Mouse (Mus musculus) cerebellum, postnatal 4 days (tissue): ENCODE results near the gene Gsx1.

Experiments used
- DNase-seq, 2 experiments: peaks; one replicate each; pipeline ENCODE4 v3.0.0; 2022; ENCODE audit warnings: low spot score in 2 of 2, mixed read lengths in 1 of 2

Gene Gsx1

DNA sequence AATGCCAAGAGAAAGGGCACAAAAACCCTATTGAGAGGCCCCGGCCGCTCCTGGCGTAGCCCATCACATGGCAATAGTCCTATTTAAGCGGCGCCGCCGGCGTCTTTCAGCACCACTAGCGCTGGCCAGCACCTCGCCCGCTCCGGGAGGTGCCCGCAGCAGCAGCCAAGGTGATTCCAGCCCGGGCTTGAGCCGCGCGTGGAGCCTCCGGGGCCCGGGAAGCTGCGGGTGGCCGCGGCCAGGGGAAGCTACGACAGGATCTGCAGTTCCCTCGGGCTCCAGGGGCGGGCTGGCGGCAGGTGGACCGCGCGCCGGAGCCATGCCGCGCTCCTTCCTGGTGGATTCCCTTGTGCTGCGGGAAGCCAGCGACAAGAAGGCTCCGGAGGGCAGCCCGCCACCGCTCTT is at the start of gene Gsx1:
Gene Gsx1, plus strand, starts transcription at position 126 of the 405 bp plus-strand sequence.
- DNase-seq = peak; percentile 39 to 52

DNA sequence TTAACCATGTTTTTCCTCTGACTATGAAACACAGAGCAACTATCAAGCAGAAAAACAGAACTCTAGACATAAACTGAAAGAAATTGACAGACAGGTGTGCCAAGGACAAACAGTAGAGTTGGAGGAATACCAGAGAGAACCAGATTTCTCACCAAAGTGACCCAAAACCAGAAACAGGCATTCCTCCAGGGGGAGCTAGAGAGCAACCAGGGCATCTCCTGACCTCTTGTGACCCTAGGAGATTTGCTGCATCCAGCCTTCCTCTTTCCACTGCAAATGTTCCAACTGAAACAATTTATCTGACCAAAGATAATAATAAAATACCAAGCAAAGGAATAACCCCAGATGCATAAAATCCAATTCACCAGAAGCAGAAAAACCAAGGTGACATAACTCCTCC is 41.2 kb upstream of the Gsx1 start:
- DNase-seq = no peak

DNA sequence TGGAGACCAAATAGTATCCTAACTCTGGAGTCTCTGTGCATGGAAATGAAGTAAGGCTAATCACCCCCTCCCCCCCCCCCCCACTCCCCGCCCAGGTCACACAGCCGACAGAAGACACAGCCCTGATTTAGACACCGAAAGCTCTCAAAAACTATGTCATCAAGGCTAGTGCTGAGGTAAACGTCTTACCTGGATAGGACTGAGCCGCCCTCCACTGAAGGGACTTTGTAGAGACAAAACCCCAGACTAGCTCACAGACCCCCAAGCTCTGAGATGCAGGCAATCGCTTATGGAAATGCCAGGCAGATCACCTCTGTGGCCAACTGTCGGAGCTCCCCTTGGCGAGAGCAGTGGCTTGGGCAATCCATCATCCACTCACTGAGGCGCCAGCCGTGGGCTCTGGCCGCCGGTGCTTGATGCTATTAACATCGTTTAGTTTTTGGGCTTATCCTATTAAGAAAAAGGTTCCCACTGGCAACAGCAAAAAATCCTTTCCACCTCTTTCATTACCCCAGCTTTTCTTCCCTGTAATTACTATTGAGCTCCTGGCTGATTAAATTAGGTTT is 33.6 kb upstream of the Gsx1 start:
- DNase-seq = peak in 1 of 2 experiments; percentile 8

DNA sequence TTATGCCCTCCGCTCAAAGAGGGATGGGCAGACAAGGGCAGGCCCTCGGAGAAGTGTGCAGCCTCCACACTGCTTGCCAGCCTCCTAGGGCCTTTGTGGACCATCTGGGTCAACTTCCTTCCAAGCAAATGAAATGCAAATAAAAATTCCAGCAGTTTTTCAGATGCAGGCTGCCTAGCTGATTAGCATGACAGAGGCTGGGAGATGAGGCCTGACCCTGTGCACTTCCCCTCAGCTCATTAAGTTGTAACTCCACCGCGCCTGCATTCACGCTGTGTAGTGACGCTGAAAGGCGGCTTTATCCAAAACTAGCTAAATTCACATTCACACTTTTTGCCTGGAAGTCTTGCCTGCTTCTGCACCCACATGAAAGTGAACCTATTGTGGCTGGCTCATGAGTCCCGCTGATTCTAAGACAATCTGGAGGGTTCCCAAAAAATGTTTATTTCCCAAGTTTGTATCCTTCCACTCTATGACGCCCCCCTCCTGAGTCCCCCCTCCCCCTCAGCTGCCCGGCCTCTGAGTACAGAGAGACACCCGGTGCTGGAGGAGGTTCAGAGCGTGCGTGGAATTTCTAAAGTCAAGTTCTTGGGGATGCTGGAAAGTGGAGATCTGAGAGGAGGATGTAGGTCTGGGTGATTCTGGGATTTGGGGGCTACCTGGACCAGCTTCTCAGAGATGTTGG is 32.9 kb upstream of the Gsx1 start:
- peak in 1 of 2 experiments; percentile 16 for DNase-seq

DNA sequence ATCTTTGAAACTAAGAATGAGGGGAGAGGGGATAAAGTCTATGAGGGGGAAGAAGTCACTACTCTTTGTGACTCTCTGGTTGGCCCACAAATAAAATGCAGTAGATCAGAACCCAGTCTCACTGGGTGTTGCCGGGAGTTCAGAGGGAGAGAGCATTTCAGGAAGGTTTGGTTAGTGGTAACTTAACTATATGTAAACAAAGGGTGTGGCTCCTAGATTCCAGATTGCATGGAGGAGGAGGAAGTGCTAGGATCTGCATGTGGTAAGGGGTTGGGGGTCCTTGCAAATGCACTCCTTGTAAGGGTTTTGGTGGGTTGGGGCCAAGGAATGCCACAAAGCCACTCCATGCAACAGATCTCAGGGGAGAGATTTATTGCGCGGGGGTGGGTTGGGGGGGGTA is 32.1 kb upstream of the Gsx1 start:
- no peak for DNase-seq

DNA sequence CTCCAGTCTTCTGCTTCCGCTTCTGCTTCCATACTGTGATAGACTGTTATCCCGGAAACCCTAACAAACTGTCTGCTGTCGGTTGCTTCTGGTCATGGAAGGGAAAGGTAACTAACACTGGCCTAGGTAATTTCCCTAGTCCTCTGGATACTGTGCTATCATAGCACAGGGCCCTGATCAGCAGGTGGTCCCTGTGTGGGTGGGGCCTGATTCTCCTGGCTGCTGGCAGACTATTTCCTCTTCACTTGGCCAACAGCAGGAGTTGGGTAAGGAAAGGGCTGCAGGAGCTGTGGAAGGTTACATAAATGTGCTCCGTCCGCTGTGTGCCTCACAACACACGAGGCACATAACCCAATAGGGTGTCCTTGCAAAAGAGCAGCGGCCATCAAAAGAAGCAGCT is 31.1 kb upstream of the Gsx1 start:
- DNase-seq = no peak

DNA sequence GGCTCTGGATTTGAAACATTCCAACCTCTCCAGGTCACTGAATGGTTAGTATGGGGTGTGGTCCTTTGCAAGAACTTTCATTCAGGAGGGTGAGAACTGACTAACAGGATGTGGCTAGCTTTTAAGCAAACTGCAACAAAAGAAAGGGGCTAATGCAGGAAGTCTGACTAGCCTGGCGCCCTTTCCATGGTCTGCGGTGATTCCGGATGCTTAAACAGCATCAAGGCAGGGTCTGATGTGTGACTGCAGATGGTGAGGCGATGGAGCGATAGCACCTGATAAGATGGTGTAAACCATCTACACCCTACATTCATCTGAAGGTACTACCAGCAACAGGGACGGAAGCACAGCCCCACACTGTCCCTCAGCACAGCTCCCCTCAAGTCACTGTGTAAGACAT is 29.2 kb upstream of the Gsx1 start:
- no peak for DNase-seq

DNA sequence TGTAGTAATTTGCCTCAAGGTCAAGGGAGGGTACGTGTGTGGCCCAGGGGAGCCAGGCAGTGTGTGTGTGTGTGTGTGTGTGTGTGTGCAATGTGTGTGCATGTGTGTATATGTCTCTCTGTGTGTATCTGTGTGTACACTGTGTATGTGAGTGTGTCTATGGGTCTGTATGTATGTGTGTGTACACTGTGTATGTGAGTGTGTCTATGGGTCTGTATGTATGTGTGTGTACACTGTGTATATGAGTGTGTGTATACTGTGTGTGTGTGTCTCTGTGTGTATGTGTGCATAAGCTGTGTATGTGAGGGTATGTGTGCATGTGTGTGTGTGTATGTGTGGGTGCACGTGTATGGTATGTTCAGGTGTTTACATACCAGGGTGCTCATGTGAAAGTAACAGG is 28.7 kb upstream of the Gsx1 start:
- DNase-seq = no peak

DNA sequence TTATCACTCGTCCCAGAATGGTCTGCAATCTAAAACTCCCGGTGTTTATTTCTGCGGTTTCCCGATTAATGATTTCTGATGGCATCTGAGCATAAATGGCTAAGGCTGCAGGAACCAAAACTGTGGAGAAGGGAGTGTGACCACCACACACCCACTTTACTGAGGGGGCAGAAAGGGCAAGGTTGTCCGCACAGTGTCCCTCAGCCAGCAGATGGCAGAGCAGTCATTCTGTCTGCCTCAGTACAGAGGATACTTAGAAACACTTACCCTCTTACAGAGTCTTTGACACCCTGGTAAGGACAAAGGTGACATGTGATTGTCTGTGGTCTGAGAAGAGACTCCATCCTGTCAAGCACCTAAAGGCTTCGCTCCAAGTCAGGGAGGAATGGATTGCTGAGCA is 23.4 kb upstream of the Gsx1 start:
- no peak for DNase-seq

DNA sequence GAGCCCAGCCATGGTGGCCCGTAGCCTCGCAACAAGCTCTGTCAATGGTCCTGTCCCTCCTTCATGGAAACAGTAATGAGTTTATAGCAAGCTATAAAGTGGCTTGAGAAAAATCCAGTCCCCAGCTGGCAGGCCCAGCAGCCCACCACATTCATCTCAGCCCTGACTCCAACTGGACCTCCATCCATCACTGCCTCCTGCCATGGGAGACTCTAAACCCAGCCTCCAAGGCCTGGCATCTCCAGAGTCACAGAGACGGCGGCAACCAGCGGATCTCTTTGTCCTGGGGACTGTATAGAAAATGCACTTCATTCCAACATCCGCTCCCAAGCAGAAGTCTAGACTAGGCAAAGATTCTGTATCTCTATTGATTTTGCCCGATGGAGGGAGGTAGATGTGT is 18.4 kb upstream of the Gsx1 start:
- no peak for DNase-seq

DNA sequence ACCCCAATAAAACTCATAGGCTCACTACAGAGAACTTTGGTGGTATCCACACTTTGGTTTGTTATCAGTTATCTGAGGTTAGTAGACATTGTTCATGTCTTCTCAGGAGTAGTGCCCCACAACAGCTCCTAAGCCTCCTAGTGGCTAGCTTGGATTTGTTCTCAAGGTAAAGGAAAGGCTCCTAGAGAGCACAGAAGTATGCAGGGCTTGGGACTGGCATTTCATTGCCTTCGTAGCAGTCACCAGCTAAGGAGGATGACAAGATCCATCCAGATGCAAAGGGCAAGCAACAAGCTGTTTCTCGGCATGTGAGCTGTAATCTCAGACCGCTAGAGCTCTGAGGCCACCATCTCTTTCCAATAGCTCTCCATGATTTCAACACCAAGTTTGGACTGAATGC is 14.4 kb upstream of the Gsx1 start:
- DNase-seq = no peak

DNA sequence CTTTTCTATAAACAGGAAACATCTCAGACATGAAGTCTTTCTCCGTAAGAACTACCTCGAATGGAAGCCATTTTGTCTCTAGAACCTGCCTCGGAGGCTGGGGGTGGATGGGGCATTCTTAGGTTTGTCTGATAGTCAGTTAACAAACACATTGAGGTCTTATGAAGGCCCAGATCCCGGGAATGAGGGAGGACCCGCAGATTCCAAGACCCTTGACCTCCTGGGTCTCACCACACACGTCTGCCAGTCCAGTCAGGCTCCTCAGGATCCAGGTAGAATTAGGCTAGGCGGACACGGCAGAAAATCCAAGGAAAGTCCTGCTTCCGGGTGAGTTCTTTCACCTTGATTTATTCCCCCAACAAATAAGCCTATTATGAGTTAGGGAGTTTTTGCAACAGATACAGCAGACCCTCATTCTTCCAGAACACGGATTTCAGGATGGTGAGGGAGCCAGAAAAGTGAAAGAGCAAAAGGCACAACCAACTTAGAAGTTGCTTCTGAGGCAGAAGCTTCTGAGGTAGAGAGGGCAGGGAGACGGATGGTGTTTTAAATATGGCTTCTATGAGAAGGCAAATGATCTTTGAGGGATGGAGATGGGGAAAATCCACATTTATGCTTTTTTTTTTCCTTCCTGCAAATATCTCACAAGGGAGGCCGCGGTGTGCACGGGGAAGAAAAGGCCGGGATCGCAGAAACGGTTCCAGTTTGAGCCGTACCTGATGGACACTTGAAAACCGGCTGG is 3.2 kb upstream of the Gsx1 start:
- no peak for DNase-seq

DNA sequence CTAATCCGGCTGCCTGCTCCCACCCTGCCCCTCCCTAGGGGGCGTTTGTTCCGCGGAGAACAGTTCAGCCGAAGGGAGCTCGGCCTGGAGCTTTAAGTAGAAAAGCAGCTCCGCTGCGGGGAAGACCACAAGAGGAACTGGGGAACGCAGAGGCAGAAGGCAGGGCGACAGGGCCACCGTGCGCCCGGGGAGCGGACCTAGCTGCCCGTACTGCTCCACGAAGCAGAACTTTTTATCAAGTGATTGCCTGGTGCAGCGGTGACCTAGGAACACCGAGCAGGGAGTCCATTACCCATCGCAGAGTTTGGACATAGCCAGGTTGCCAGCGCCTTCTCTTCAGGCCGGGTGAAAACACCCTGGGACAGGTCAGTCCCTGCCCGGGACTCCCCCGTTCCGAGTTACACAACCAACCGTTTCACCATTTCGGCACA is 2.5 kb upstream of the Gsx1 start:
- DNase-seq = peak in 1 of 2 experiments; percentile 16

DNA sequence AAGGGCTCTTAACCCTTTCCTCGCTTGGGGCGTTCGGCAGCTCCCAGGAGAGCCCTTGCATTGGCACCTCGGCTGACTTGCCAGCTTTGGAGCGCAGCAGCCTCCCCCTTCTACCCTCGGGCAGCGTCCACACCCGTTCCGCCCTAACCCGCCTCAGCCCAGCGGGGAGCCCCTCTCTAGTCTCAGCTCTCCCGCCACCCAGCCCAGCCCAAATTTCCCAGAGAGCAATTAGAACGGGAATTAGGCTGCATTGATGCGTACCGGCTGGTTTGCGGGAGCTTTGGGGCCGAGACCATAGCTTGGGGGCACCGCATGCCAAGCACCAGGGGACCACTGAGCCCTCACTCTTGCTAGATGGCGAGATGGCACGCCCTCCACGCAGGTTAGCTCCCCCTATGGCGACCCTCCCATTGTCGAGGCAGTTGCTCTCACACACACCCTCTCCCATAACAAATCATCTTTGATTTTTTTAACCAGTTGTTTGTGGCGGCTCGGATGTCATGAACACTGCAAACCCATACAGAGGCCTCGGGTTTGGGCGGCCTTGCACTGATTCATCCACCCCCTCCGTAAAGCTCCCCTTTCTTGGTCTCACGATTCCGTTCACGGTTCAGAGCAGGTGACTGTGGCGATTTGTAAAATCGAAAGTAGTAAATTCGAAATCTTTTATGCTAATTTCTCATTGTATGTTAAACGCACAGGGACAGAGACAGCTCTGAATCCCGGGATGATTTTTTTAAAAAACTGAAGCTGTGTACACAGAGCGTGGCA is 1.5 kb upstream of the Gsx1 start:
- peak in 1 of 2 experiments; percentile 34 for DNase-seq

DNA sequence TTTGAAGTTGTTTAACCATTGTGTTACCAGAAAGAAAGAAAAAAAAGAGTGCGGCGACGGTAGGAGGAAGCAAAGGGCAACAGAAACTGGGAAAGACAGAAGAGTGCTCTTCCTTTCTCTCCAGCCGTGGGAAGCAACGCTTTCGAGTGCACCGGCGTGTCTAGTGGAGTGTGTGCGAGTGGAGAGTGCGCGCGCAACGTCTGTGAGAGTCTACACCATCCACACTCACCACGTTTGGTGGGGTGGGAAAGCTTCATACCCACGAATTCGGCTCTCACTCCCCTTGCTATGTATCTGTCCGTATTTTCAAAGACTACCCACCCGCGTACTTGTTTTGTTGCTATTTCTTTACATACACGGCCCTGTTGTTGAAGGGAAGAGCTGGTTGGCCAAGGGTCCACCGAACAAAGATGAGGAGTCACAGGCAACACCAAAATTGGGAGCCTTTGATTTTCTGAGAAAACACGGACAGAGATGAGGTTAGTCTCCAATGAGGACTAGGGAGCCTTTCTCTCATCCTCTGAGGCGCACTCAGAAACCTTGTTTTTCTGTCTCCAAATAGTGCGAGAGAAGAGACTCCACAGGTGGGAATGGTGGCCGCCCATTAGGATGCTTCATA is 835 bp upstream of the Gsx1 start:
- DNase-seq = no peak

DNA sequence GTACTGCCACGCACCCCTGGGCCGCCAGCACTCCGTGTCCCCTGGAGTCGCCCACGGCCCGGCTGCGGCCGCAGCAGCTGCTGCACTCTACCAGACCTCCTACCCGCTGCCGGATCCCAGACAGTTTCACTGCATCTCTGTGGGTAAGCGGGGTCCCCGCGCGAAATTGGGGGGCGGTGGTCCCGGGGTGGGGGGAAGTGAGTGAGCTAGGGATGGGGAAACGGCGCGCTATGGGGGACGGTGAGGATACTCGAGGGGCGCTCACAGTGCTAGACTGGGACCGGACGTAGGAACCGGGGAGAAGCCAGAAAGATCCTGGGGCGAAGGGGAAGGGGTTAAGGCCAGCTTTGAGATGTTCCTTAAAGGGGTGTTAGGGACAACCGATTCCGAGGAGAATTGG is 660 bp downstream of the Gsx1 start:
- DNase-seq = no peak

DNA sequence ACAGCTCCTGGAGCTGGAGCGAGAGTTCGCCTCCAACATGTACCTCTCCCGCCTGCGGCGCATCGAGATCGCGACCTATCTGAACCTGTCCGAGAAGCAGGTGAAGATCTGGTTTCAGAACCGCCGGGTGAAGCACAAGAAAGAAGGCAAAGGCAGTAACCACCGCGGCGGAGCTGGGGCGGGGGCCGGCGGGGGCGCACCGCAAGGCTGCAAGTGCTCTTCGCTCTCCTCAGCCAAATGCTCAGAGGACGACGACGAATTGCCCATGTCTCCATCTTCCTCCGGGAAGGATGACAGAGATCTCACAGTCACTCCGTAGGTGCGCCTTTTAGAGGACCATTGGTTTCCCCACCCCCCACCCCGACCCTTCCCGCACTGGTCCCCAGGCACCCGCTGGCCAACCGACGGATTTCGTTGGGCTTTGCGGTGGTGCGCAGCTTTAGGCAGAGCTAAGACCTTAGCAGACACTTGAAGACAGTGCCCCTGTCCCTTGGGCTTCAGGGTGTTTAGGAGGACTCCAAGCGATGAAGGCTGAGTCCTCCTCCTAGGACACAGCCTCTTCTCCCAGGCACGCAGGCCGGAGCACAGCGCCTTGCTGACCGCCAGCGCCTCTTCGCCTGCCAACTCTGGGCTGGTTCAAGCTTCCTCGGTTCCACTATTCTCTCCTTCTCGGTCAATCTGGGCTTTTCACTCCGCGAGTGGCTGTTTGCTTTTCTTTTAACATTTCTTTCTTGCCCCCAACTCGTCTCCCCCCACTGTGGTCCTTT is 1.5 kb downstream of the Gsx1 start:
- no peak for DNase-seq

DNA sequence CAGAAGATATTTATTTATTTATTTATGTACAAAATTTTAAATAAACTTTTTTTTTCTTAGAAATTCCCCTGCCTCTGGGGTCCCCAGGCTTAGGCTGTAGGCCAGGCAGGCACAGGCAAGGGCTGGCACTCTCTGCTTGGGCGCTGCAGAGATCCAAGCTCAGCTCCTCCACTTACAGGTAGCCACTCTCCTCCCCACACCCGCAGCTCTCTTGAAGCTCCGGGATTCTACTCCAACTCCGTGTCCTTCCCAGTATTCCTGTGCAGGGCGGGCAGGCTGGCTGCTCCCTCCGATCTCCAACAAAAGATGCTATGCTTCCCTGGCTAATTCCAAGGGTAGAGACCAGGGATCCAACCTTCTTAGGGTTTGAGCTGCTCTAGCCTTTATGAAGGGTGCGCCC is 2.4 kb downstream of the Gsx1 start:
- DNase-seq = no peak

DNA sequence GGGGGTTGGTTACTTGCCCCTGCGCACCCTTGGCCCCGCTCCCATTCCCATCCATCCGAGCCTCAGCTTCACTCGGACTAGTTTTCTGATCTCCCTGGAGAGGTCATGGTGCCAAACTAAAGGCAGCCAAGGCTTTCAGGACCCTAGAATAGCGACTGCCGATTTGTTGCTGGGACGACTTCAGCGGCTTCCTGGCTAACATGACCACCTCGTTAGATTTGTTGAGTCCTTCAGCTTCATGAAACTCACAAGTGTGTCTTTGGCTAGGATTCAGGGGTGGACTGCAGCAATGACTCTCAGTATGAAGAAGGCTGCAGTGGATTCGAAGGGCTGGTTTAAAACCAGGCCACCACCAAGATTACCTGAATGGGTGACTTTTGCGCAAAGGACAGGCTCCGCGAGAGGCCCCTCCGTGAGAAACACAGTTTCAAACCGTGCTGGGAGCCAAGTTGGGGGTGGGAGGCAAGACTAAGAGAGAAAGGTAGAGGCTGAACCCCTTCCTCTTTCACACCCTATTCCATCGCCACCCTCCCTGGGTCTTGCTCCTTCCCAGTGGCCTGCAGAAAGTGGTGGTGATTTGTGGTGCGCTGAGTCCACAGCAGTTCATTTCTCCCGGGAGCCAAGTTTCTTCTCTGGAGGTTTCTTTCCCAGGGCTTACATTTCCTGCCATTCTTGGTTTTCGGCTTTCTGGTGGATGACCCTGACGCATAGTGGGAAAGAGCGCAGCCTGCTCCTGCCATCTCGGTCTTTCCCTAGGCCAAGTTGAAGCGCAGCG is 3.5 kb downstream of the Gsx1 start:
- DNase-seq = no peak

DNA sequence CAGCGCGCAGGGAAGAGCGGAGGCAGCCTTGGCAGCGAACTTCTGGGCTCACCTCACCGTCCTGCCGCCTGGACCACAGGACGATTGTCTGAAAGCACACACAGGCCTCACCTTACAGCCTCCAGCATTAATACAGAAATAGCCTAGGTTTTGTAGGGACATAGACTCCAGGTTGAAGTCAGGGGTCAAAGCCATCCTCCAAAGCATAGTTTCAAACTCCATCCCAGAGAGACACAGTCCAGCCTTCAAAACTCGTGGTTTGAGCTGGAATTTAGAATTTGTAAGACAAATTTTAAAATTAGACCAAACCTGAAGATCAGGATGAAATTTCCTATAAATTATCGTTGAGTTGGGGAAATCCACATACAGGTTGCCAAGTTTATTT is 4.1 kb downstream of the Gsx1 start:
- no peak for DNase-seq
